Mouse (Mus musculus): ENCODE results near the gene 4931422A03Rik. TPM values are rescaled to one million over a fixed set of nuclear protein-coding genes. Genes with fewer than 3 reads are reported as not detected.

Gene 4931422A03Rik
- total and polyA plus RNA-seq, 2 experiments: not detected

DNA sequence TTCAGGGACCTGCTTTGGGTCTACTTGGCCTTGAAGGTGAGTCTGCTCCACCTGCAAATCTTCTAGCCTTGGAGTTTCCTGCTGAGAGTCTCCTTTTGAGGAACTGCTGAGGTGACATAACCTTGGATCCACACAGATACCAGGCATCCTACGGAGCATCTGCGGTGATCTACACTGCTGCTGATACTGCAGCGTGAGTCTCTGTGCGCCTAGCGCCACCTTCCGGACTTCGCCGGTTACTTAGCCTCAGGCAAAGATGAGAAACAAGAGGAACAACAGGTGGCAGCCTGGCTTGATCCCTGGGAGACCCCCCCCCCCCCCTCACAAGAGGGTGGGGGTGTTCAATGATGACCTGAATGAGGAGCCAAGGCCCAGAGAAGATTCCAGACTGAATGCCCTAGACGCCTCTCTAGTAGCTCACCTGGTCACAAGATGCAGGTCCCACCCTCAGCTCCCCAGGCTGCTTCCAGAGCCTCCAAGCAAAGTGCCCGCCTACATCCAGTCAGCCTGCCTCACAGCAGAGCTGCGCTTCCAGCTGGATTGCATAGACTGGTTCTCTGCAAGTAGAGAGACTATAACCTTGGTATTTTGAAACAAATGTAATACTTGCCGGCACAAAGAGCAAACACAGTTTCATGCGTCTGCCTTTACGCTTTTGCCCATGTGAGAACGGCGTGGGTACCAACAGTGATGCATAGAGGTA, 25.3 kb downstream of the 4931422A03Rik start:
- H3K36me3 ChIP-seq (ENCODE audit: control insufficient read depth, insufficient read depth, low read length): no peaks in the 10 kb centered on the region
- H3K9ac ChIP-seq (ENCODE audit: low read depth, low read length): no peak overlapping the region
- DNase-seq (ENCODE audit: extremely low read depth, low read depth, low spot score): peak; percentile 43
- WGBS: 36% methylated on average over 16 of the region's 16 CpGs
- H3K79me2 ChIP-seq (ENCODE audit: control insufficient read depth, insufficient read depth, low read length): no peaks in the 10 kb centered on the region
- no peak overlapping the region for H3K27ac ChIP-seq (replicated peaks; ENCODE audit: insufficient read depth, low read depth, low read length)
- peaks cover 4% of the 10 kb centered on the region; the same call in 1 of the 2 replicates for H3K4me1 ChIP-seq (ENCODE audit: control insufficient read depth, insufficient read depth, low read length)
- H3K27me3 ChIP-seq (ENCODE audit: control insufficient read depth, insufficient read depth, low read length): no peaks in the 10 kb centered on the region
- no peak overlapping the region for H3K4me3 ChIP-seq (ENCODE audit: insufficient read depth, low read depth, low read length)
- peak; percentile 87 for TF ChIP-seq CTCF (IDR thresholded peaks at IDR 0.05; ENCODE audit: low read depth, low read length)
- TF ChIP-seq POLR2A (IDR thresholded peaks at IDR 0.05; ENCODE audit: extremely low read depth, insufficient read depth, low read length): no peak

DNA sequence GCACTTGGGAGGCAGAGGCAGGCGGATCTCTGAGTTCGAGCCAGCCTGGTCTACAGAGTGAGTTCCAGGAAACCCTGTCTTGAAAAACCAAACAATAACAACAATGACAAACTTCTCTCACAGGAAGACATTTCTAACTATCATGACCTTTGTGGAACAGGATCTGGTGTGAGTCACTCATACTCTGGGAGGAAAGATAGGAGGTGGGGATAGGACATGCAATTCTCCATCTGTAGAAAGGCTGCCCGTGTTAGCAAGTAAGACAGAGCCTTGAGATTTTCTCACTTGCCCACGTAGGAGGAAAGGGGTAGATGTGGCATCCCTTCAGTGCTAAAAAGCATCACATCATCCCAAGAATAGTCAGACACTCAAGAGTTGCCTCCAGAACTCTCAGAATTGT, 26.3 kb downstream of the 4931422A03Rik start:
- DNase-seq (ENCODE audit: extremely low read depth, low read depth, low spot score): no peak
- Histone ChIP-seq H3K4me1 (ENCODE audit: control insufficient read depth, insufficient read depth, low read length) (no peaks in the 10 kb centered on the region; the same call in 1 of the 2 replicates), H3K27ac (replicated peaks; ENCODE audit: insufficient read depth, low read depth, low read length) (no peak overlapping the region), H3K27me3 (ENCODE audit: control insufficient read depth, insufficient read depth, low read length) (no peaks in the 10 kb centered on the region), H3K79me2 (ENCODE audit: control insufficient read depth, insufficient read depth, low read length) (no peaks in the 10 kb centered on the region), H3K9ac (ENCODE audit: low read depth, low read length) (no peak overlapping the region), H3K4me3 (ENCODE audit: insufficient read depth, low read depth, low read length) (no peak overlapping the region), H3K36me3 (ENCODE audit: control insufficient read depth, insufficient read depth, low read length) (no peaks in the 10 kb centered on the region)
- 68% methylated on average over 4 of the region's 4 CpGs for WGBS
- TF ChIP-seq CTCF (IDR thresholded peaks at IDR 0.05; ENCODE audit: low read depth, low read length) (no peak), POLR2A (IDR thresholded peaks at IDR 0.05; ENCODE audit: extremely low read depth, insufficient read depth, low read length) (no peak)

DNA sequence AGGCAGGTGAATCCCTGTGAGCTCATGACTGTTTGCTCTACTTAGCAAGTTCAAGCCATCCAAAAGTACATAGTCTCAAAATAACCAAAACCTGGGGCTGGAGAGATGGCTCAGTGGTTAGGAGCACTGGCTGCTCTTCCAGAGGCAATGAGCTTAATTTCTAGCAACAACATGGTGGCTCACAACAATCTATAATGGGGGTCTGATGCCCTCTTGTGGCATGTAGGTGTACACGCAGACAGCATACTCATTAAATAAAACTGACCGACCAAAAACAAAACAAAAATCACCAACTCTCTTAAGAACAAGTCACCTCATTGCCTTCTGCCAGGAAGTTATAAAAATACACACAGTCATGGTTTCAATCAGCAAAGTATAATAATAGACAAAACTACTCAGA, 27.1 kb downstream of the 4931422A03Rik start:
- DNase-seq (ENCODE audit: extremely low read depth, low read depth, low spot score): peak; percentile 53
- Histone ChIP-seq H3K4me3 (ENCODE audit: insufficient read depth, low read depth, low read length) (no peak overlapping the region), H3K4me1 (ENCODE audit: control insufficient read depth, insufficient read depth, low read length) (no peaks in the 10 kb centered on the region; the same call in 1 of the 2 replicates), H3K79me2 (ENCODE audit: control insufficient read depth, insufficient read depth, low read length) (no peaks in the 10 kb centered on the region), H3K9ac (ENCODE audit: low read depth, low read length) (no peak overlapping the region), H3K36me3 (ENCODE audit: control insufficient read depth, insufficient read depth, low read length) (no peaks in the 10 kb centered on the region), H3K27me3 (ENCODE audit: control insufficient read depth, insufficient read depth, low read length) (no peaks in the 10 kb centered on the region), H3K27ac (replicated peaks; ENCODE audit: insufficient read depth, low read depth, low read length) (no peak overlapping the region)
- peak; percentile 34 for TF ChIP-seq CTCF (IDR thresholded peaks at IDR 0.05; ENCODE audit: low read depth, low read length)
- no peak for TF ChIP-seq POLR2A (IDR thresholded peaks at IDR 0.05; ENCODE audit: extremely low read depth, insufficient read depth, low read length)
- 41% methylated on average over 2 of the region's 2 CpGs for WGBS

DNA sequence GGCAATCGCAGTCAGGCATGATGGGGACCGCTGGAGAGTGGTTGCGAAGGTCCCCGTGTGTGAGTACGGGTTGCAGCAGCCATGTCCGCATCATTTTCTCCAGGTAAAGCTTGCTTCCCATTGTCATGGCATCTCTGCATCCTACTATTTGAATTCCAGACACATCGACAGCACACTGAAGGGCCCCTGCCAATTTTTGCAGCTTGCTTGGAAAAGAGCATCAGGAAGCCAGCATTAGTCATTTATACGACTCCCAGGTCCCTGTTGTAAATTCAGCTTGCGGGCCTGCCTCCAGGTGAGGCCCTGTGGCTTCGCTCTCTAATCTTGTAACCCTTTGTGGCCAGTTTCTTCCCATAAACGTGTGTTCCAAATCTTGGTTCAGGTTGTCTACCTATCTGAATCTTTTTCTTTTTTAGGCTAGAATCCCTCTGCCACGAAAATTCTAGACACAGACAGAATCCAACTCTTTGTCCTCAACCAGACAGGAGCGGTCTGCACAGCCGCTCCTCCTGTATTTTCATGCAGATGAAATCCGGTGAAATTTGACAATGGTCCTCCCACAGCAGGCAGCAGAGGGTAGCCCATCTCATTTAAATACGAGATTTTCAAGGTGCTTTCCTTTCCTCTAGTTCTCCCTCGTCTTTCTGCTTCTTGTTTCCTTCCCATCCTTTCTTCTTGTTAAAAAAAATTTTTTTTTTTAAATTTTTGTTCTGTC, 35.4 kb downstream of the 4931422A03Rik start:
- H3K4me1 ChIP-seq (ENCODE audit: control insufficient read depth, insufficient read depth, low read length): no peaks in the 10 kb centered on the region
- H3K27me3 ChIP-seq (ENCODE audit: control insufficient read depth, insufficient read depth, low read length): peaks cover 3% of the 10 kb centered on the region; the same call in 1 of the 2 replicates
- DNase-seq (ENCODE audit: extremely low read depth, low read depth, low spot score): no peak

DNA sequence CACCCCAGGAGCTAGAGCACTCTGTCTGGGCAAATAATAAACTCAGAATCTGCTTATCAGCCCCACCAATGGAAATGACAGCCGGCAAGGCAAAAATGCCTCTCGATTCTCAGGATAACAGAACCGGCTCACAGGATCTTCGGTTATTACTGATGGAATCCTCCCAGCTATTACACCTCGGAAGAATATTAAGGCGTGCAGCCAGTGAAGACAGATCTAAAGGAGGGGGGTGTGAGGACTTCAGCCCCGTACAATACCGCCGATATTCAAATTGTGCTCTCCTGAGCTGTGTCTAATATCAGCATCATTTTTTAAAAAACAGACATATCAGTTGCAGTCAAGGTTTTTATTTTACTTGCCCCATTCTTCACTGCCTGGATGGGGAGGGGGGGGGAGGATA, 36.0 kb downstream of the 4931422A03Rik start:
- Histone ChIP-seq H3K9ac (ENCODE audit: low read depth, low read length) (no peak overlapping the region), H3K4me3 (ENCODE audit: insufficient read depth, low read depth, low read length) (no peak overlapping the region), H3K36me3 (ENCODE audit: control insufficient read depth, insufficient read depth, low read length) (no peaks in the 10 kb centered on the region), H3K4me1 (ENCODE audit: control insufficient read depth, insufficient read depth, low read length) (no peaks in the 10 kb centered on the region), H3K27me3 (ENCODE audit: control insufficient read depth, insufficient read depth, low read length) (peaks cover 3% of the 10 kb centered on the region; the same call in 1 of the 2 replicates), H3K27ac (replicated peaks; ENCODE audit: insufficient read depth, low read depth, low read length) (no peak overlapping the region), H3K79me2 (ENCODE audit: control insufficient read depth, insufficient read depth, low read length) (no peaks in the 10 kb centered on the region)
- TF ChIP-seq POLR2A (IDR thresholded peaks at IDR 0.05; ENCODE audit: extremely low read depth, insufficient read depth, low read length) (no peak), CTCF (IDR thresholded peaks at IDR 0.05; ENCODE audit: low read depth, low read length) (no peak)
- WGBS: 83% methylated on average over 9 of the region's 9 CpGs
- DNase-seq (ENCODE audit: extremely low read depth, low read depth, low spot score): no peak

More for the DNA sequence above, 35.4 kb downstream of the 4931422A03Rik start:
- WGBS: 63% methylated on average over 17 of the region's 17 CpGs
- Histone ChIP-seq H3K4me3 (ENCODE audit: insufficient read depth, low read depth, low read length) (no peak overlapping the region), H3K9ac (ENCODE audit: low read depth, low read length) (no peak overlapping the region), H3K36me3 (ENCODE audit: control insufficient read depth, insufficient read depth, low read length) (no peaks in the 10 kb centered on the region), H3K79me2 (ENCODE audit: control insufficient read depth, insufficient read depth, low read length) (no peaks in the 10 kb centered on the region), H3K27ac (replicated peaks; ENCODE audit: insufficient read depth, low read depth, low read length) (no peak overlapping the region)
- TF ChIP-seq POLR2A (IDR thresholded peaks at IDR 0.05; ENCODE audit: extremely low read depth, insufficient read depth, low read length) (no peak), CTCF (IDR thresholded peaks at IDR 0.05; ENCODE audit: low read depth, low read length) (no peak)
